Mouse (Mus musculus): ENCODE measurements at regions not wholly inside any gene's neighbourhood (a gene's known extent, or its start where the extent isn't known, plus 50 kb on each side); places are given as distances from the start of the nearest gene placed in this dataset.
"Not testable (repeated sequence)": the region's sequence is repeated elsewhere in the genome, so short reads cannot be mapped to it uniquely, and the experiment has no call there.

DNA sequence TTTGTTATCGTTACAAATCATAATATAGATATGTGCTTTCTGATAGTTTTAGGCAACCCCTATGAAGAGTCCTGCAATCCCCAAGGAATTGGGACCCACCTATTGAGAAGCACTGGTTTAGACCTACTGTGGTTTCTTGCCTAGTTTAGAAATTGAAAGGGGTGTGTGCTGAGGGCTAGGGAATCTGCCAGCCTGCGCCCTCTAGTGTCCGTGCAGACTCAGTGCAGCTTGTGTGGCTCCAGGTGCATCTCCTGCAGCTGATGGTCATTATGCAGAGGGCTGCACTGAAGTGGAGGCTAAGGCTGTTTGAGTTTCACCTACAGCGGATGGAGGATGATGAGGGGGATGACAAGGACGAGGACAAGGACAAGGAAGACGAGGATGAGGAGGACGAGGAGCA is 363.8 kb downstream of the Hpcal1 start:
- peak; percentile 20; the same call in 1 of the 2 replicates for TF ChIP-seq CTCF (IDR thresholded peaks at IDR 0.05; ENCODE audit: low read depth)
- H3K9me3 ChIP-seq (ENCODE audit: low read length); ATAC-seq; H3K27ac ChIP-seq (ENCODE audit: low read depth); H3K9ac ChIP-seq (replicated peaks); DNase-seq; H3K27me3 ChIP-seq (ENCODE audit: insufficient read depth, low read length); H3K36me3 ChIP-seq (replicated peaks; ENCODE audit: insufficient read depth, low read length); H3K4me1 ChIP-seq (ENCODE audit: insufficient read depth); H3K4me2 ChIP-seq (ENCODE audit: low read depth, low read length); H3K4me3 ChIP-seq (ENCODE audit: low read depth, low read length): not testable (repeated sequence)
- WGBS (ENCODE audit: insufficient replicate concordance), result 53% methylated on average over 6 of the region's 7 CpGs

Data from liver, postnatal 0 days (tissue).